Comparison of ENCODE assay signal across 8 mouse cellular contexts in the genomic region with DNA sequence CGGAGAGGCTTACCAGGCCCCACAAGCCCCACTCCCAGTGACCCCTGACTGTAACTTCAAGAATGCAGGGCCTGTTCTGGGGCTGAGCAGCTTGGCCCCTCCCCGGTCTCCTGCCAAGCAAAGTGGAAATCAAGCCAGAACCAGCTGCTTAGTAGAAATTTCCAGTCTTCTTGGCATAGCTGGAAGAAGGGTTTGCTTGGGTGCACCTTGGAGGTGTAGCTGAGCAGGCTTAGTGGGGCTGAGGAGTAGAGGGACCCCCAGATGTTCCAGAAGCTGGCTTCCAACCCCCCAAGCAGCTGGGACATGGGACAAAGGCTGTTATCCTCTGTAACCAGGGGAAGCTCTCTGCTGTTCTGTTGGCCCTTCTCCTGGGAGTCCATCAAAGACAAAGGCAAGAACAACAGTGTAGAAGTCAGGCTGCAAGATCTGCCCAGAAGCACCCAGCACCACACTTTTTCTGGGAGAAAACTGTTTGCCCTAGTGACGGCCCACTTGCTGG.
DNase-seq lines count a peak whose midpoint lies in the region; ATAC-seq and TF ChIP-seq lines count a peak whose summit lies in the region.
"Had no signal": no experiment of that assay in that cellular context is flagged by ENCODE, and none has a peak within 500 bp of the region (broad histone marks: within the 10 kb centered on the region; RNA-seq: fewer than 3 reads in every experiment).

No protein-coding gene starts in this region.

- H3K4me1 ChIP-seq in forebrain, embryonic 16.5 days (replicated peaks; ENCODE audit: control insufficient read depth, insufficient read depth, low read length) = peaks cover 58% of the 10 kb centered on the region
- H3K4me1 ChIP-seq in kidney, postnatal 0 days (replicated peaks; ENCODE audit: insufficient read depth, low read length) = peaks cover 57% of the 10 kb centered on the region

- H3K9ac ChIP-seq in forebrain, embryonic 16.5 days (replicated peaks; ENCODE audit: low read depth, low read length) = no peak overlapping the region
- H3K9ac ChIP-seq in kidney, postnatal 0 days (ENCODE audit: low read depth, low read length) = no peak overlapping the region

- 64% methylated on average over 3 of the region's 3 CpGs for WGBS in forebrain, embryonic 16.5 days
- 34% methylated on average over 3 of the region's 3 CpGs for WGBS in kidney, postnatal 0 days

- H3K36me3 ChIP-seq in forebrain, embryonic 16.5 days (ENCODE audit: control insufficient read depth, insufficient read depth) = no peaks in the 10 kb centered on the region
- H3K36me3 ChIP-seq in kidney, postnatal 0 days (ENCODE audit: insufficient read depth, low read length) = no peaks in the 10 kb centered on the region

- peak overlapping the region; percentile 99 for H3K27ac ChIP-seq in forebrain, embryonic 16.5 days (ENCODE audit: low read length)
- H3K27ac ChIP-seq in kidney, postnatal 0 days = peak overlapping the region; percentile 99
- H3K27ac ChIP-seq: macrophage had no signal

- H3K4me3 ChIP-seq in forebrain, embryonic 16.5 days (replicated peaks; ENCODE audit: low read length) = no peak overlapping the region
- no peak overlapping the region for H3K4me3 ChIP-seq in kidney, postnatal 0 days (replicated peaks; ENCODE audit: low read depth, low read length)

- no peak for ATAC-seq in forebrain, embryonic 16.5 days
- 0 out of 2 replicates have a peak, but pooled peaks have one; percentile 18 for ATAC-seq in kidney, postnatal 0 days (replicated peaks; ENCODE audit: low FRiP score, low read depth)

- H3K4me2 ChIP-seq in forebrain, embryonic 16.5 days (ENCODE audit: low read length) = no peak overlapping the region
- no peak overlapping the region for H3K4me2 ChIP-seq in kidney, postnatal 0 days (ENCODE audit: low read length)

- H3K27me3 ChIP-seq in forebrain, embryonic 16.5 days (replicated peaks; ENCODE audit: control insufficient read depth, insufficient read depth, low read length) = no peaks in the 10 kb centered on the region
- H3K27me3 ChIP-seq in kidney, postnatal 0 days (ENCODE audit: insufficient read depth, low read length) = no peaks in the 10 kb centered on the region

- TF ChIP-seq CTCF in kidney, postnatal 0 days (IDR thresholded peaks at IDR 0.05; ENCODE audit: low read depth) = no peak

- no peaks in the 10 kb centered on the region for H3K9me3 ChIP-seq in forebrain, embryonic 16.5 days (ENCODE audit: control insufficient read depth, low read length)
- no peaks in the 10 kb centered on the region for H3K9me3 ChIP-seq in kidney, postnatal 0 days (replicated peaks; ENCODE audit: low read length)

- DNase-seq in urinary bladder, postnatal 14 days (ENCODE audit: low spot score) = peak; percentile 60
- no peak for DNase-seq in urinary bladder, adult 18-20 months (ENCODE audit: low spot score in 2 of 2)
- peak; percentile 79 for DNase-seq in kidney, postnatal 0 days (ENCODE audit: low spot score)
- peak; percentile 50 for DNase-seq in neural tube, embryonic 10.5 days (ENCODE audit: extremely low spot score, low spot score)
- DNase-seq in natural killer cell, adult 2 months (ENCODE audit: low spot score in 2 of 2) = no peak
- no peak for DNase-seq in frontal cortex, adult 2 months (ENCODE audit: extremely low spot score in 1 of 2, low spot score in 1 of 2)

Comparison
In these comparisons a context has a peak if more than half of its experiments do, and no peak if none do; other contexts are left out.
1. DNase-seq: peak in urinary bladder, postnatal 14 days (single experiment), kidney, postnatal 0 days (single experiment) and neural tube, embryonic 10.5 days (single experiment); none in urinary bladder, adult 18-20 months (0 of 2), natural killer cell, adult 2 months (0 of 2) and frontal cortex, adult 2 months (0 of 2).